Mouse (Mus musculus) heart, adult 9 months (tissue): ENCODE data around the gene Jag1.

Experiments used
- DNase-seq, 2 experiments: peaks; one replicate each; pipeline ENCODE4 v3.0.0; 2022; ENCODE audit warnings: low spot score in 2 of 2

Jag1 gene

GRCm38 (mm10) chr2:137063829-137064228 is 52.6 kb downstream of the Jag1 start:
- no peak for DNase-seq

GRCm38 (mm10) chr2:137049906-137050305 is 66.5 kb downstream of the Jag1 start:
- DNase-seq, result peak in 1 of 2 experiments; percentile 54

GRCm38 (mm10) chr2:137049367-137049766 is 67.1 kb downstream of the Jag1 start:
- DNase-seq, result peak in 1 of 2 experiments; percentile 25

GRCm38 (mm10) chr2:137044122-137044521 is 72.3 kb downstream of the Jag1 start:
- no peak for DNase-seq
